Mouse (Mus musculus) midbrain, embryonic 14.5 days (tissue): Measurements from ENCODE around the gene Srpk3. TPM values are rescaled to one million over a fixed set of nuclear protein-coding genes. Genes with fewer than 3 reads are reported as not detected.
"Not testable (repeated sequence)": the region's sequence is repeated elsewhere in the genome, so short reads cannot be mapped to it uniquely, and the experiment has no call there.

Source experiments
- ATAC-seq: fragments of 200-750 bp; cut with Nextera tagmentation; 2 replicates; pipeline ENCODE4 v1.8.0; 2017; ENCODE audit warnings: moderate number of reproducible peaks, moderate library complexity; ENCODE audit not compliant: low FRiP score, low TSS enrichment
- DNase-seq: peaks from one replicate; pipeline ENCODE4 v3.0.0-alpha.2; 2015
- H3K27ac ChIP-seq: fragments of 300-500 bp; sonication (generic); replicated peaks from 2 replicates; pipeline ENCODE4 v1.5.1; 2014; ENCODE audit warnings: mild to moderate bottlenecking, low read depth, low read length, moderate library complexity
- H3K27me3 ChIP-seq: fragments of 300-500 bp; sonication (generic); 2 replicates; pipeline ENCODE4 v1.6.1; 2014; ENCODE audit warnings: low read length, control low read depth, mixed read lengths; ENCODE audit not compliant: control insufficient read depth, insufficient read depth
- H3K36me3 ChIP-seq: fragments of 300-500 bp; sonication (generic); 2 replicates; pipeline ENCODE4 v1.6.1; 2014; ENCODE audit warnings: low read length, control low read depth; ENCODE audit not compliant: control insufficient read depth, insufficient read depth
- H3K4me1 ChIP-seq: fragments of 300-500 bp; sonication (generic); 2 replicates; pipeline ENCODE4 v1.6.1; 2014; ENCODE audit warnings: mild to moderate bottlenecking, antibody characterized with exemption, low read length, control low read depth; ENCODE audit not compliant: control insufficient read depth, insufficient read depth
- H3K4me2 ChIP-seq: fragments of 300-500 bp; sonication (generic); 2 replicates; pipeline ENCODE4 v1.6.1; 2014; ENCODE audit warnings: mild to moderate bottlenecking, low read length, moderate library complexity
- H3K4me3 ChIP-seq: fragments of 300-500 bp; sonication (generic); replicated peaks from 2 replicates; pipeline ENCODE4 v1.5.1; 2014; ENCODE audit warnings: low read depth, low read length
- H3K9ac ChIP-seq: fragments of 300-500 bp; sonication (generic); replicated peaks from 2 replicates; pipeline ENCODE4 v1.6.1; 2014; ENCODE audit warnings: mild to moderate bottlenecking, low read length, moderate library complexity
- H3K9me3 ChIP-seq: fragments of 300-500 bp; sonication (generic); 2 replicates; pipeline ENCODE4 v1.6.1; 2016; ENCODE audit warnings: low read length, control low read depth, mixed read lengths; ENCODE audit not compliant: control insufficient read depth
- WGBS: fragments of 180-500 bp; shearing (Covaris S2); extraction: QIAGEN DNeasy Blood & Tissue Kit; methylation state at CpG from one replicate; pipeline ENCODE4 v1.1.7; 2014; 5-methylcytosine and 5-hydroxymethylcytosine counted together
- polyA plus RNA-seq: library from polyadenylated mRNA; unstranded; fragments of >200 nt; fragmentation: Nextera tagmentation; extraction: Ambion mirVana; gene quantifications from 2 replicates; pipeline ENCODE4 v1.2.1, GENCODE M21; 2014

Srpk3 gene
- polyA plus RNA-seq: 1.5 and 2.5 TPM in 2 replicates

DNA sequence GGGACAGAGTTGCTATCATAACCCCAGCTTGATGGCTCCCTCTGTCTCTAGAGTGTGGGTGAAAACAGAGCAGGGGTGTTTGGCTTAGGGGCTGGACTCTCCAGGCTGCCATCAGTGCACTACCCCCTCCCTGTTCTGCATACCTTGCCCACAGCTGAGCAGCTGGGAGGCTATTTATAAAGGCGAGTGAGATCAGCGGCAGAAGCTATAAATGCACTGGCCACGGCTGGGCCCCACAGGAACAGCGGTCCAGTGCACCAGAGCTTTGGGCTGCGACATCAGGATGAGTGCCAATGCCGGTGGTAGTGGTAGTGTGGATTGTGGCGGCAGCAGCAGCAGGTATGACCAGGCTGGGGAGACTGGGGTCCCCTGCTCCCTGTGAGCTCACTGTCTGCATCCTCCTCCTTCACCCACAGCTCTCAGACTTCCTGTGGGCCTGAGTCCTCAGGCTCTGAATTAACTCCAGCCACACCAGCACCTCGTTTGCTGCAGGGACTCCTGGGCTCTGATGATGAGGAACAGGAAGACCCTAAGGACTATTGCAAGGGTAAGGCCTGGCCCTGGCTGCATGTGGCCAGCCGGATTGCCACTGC lies at the start of gene Srpk3:
Gene Srpk3 (plus strand): TSS at position 238 of the 593 bp plus-strand sequence.
- ATAC-seq: 0 out of 2 replicates have a peak, but pooled peaks have one; percentile 8
- no peak for DNase-seq
- Histone ChIP-seq H3K36me3 (peaks cover 14% of the 10 kb centered on the region), H3K4me2 (no peak within 1 kb of the TSS), H3K9me3 (no peaks in the 10 kb centered on the region), H3K4me1 (no peaks in the 10 kb centered on the region), H3K4me3 (no peak within 1 kb of the TSS), H3K9ac (no peak within 1 kb of the TSS), H3K27me3 (no peaks in the 10 kb centered on the region), H3K27ac (no peak within 1 kb of the TSS)
- WGBS: 64% methylated on average over 9 of the region's 9 CpGs

DNA sequence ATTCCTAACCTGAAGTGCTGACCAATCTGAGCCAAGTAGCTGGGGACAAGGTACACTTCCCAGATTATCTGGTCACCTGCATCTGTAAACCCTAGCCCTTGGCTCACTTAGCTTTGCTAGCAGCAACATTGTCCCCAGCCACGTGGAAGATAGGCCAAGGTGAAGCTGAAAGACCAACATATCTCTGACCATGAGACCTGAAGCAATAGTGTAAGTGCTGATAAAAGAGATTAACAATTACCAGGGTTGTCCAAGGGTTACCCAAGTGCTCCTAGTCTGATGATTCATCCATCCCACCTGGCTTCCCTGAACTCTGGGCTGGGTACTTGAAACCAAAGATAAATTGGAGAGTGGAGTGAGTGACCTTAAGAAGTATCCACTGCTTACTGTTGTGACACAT lies 43.3 kb upstream of the Srpk3 start:
- Histone ChIP-seq H3K27me3 (no peaks in the 10 kb centered on the region), H3K9ac (no peak overlapping the region), H3K9me3 (no peaks in the 10 kb centered on the region), H3K27ac (no peak overlapping the region), H3K4me2 (no peak overlapping the region), H3K4me3 (no peak overlapping the region), H3K4me1 (no peaks in the 10 kb centered on the region), H3K36me3 (peaks cover 12% of the 10 kb centered on the region; the same call in 1 of the 2 replicates)
- 54% methylated on average over 1 of the region's 1 CpGs for WGBS
- no peak for DNase-seq
- ATAC-seq: no peak

DNA sequence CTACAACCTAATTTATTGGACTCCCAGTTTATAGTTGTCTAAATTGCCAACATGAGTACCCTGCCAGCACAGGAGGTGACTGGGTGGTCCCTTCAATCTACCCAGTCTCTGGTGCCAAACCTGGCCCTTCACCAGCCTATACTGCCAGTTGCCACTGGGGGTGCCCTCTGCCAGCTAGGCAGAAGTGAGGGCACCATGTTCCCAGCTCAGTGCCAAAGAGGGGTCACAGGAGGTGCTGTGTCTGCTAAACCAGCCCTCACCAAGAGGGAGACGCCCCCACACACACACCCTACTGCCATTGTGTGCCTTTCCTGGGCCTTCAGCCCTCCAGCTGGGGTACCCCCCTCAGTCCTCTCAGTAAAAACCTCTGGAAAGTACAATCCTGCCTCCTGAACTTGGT lies 36.0 kb upstream of the Srpk3 start:
- Histone ChIP-seq H3K9me3 (no peaks in the 10 kb centered on the region), H3K27ac (no peak overlapping the region), H3K36me3 (no peaks in the 10 kb centered on the region), H3K27me3 (no peaks in the 10 kb centered on the region), H3K4me2 (no peak overlapping the region), H3K4me1 (no peaks in the 10 kb centered on the region), H3K9ac (no peak overlapping the region), H3K4me3 (no peak overlapping the region)
- no peak for DNase-seq
- ATAC-seq: no peak
- WGBS: 56% methylated on average over 1 of the region's 1 CpGs

DNA sequence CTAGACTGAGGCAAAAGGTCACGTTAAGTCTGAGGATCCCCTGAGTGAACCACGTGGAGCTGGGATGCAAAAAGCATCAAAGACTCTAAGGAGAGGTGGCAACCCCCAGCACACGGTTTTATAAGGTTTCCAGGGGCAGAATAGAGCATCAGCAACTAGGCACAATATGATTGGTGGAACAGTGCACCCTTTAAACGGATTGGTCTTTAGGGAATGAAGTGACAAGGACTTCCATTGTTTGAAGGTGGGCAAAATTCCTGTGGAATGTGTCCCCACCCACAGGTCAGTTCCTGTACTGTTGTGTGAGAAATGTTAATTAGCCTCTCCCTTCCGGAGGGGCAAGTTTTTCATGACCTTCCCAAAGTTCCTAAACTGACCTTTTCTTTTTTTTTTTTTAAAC lies 35.1 kb upstream of the Srpk3 start:
- Histone ChIP-seq H3K4me2 (no peak overlapping the region), H3K4me3 (no peak overlapping the region), H3K36me3 (no peaks in the 10 kb centered on the region), H3K27ac (no peak overlapping the region), H3K27me3 (no peaks in the 10 kb centered on the region), H3K9me3 (no peaks in the 10 kb centered on the region), H3K4me1 (no peaks in the 10 kb centered on the region), H3K9ac (no peak overlapping the region)
- no peak for DNase-seq
- WGBS: 63% methylated on average over 5 of the region's 5 CpGs
- no peak for ATAC-seq

DNA sequence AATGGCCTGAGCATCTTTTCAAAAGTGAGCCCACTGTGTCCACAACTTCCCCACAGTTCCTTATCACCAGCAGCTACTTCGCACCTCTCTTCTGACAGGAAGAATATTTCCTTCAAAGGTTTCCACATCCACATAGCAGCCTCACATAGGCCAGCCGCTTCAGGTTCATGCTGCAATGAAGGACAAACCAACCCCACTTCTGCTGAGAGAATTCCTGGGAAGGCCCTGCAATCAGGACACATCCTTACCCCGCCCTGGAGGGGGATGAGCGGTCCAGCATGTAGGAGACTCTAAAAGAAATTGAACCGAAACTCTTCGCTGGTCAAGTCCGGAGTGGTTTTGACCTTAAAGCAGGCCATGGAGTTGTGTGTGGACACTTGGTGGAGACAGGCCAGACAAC lies 34.4 kb upstream of the Srpk3 start:
- not testable (repeated sequence) for H3K36me3 ChIP-seq, H3K27me3 ChIP-seq, H3K4me1 ChIP-seq, H3K9me3 ChIP-seq, H3K4me3 ChIP-seq, H3K4me2 ChIP-seq, DNase-seq, H3K27ac ChIP-seq, ATAC-seq, H3K9ac ChIP-seq
- WGBS: 89% methylated on average over 7 of the region's 7 CpGs

DNA sequence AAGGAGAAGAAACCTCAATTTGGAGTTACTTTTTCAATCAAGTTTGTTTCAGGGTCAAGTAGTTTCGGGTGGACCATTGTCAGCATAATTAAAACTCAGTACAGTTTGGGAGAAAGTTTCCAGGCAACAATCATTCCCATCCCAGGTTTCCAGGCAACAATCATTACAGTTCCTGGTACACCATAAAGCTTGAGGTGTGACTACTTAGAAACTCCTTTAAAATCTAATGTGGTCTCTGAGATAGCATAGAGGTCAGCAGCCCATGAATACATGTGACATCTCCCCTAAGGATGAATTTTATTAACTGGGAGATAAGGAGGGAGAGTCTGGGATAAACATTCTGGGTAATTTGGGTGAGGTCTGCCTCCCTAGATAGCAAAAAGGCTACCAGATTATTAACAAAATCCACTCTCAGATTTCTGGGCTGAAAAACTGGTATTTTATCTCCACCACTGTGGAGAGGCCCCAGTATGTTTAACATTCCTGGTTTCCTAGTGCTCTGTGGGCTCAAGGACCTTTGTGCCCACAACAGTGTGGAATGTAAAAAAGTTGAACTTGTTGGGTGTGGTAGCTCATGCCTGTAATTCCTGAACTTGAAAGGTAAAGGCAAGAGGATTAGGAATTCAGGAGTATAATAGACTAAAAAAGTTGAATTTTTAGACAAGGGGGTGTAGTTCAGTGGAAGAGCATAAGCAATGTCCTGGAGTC lies 29.3 kb upstream of the Srpk3 start:
- H3K4me2 ChIP-seq: no peak overlapping the region

DNA sequence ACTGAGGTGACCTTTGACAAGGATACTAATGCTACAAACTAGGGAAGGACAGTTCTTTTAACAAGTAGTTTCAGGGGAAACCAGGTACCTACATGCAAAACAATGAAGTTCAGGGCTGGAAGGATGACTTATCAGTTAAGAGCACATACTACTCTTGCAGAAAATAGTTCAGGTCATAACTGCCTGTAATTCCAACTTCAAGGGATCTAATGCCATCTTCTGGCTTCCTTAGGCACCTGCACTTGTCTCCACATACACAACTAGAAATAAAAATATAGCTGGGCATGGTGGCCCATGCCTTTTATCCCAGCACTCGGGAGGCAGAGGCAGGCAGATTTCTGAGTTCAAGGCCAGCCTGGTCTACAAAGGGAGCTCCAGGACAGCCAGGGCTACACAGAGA lies 25.2 kb upstream of the Srpk3 start:
- no peaks in the 10 kb centered on the region for H3K27me3 ChIP-seq

More for the DNA sequence above, 29.3 kb upstream of the Srpk3 start:
- Histone ChIP-seq H3K9me3 (no peaks in the 10 kb centered on the region), H3K4me3 (no peak overlapping the region), H3K9ac (no peak overlapping the region), H3K36me3 (no peaks in the 10 kb centered on the region), H3K4me1 (no peaks in the 10 kb centered on the region), H3K27ac (no peak overlapping the region), H3K27me3 (no peaks in the 10 kb centered on the region)
- no peak for ATAC-seq
- DNase-seq: no peak
- 84% methylated on average over 1 of the region's 1 CpGs for WGBS

DNA sequence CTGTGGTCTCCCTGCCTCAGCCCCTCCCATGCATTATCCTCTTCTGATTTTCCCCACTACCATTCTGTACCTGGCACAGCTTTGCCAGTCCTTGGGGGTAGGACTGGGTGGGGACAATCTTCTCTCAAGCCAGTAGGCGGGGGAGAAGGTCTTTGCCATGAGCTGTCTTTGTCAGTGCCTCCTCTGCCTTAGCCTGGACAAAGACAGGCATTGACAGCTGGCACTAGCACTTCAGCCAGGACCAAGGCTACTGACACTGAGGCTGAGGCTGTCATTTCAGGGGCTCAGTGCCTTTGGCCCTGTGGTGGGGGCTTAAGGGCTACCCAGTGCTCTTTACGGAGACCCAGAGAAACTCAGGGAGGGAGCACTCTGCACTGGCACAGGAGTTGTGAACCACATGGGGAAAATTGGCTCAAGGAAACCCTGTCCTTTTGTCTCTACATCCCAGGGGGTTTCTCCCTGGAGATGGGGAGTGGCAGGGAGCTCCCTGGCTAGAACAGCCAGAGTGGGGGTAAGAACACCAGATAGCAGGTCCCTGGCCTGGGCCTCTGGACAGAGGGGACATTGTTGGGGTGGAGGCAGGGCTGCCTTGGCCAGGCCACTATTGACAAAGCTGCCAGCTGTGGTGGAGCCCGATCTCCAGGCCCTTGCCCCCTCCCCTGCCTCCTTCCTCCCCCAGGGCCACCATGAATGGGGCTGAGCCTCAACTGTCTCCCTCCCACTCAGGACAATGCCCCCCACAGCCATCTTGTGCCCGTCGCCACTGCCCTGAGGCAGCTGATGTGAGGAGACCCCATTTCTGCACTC lies 17.7 kb upstream of the Srpk3 start, which contains the start of gene Plxnb3:
Gene Plxnb3 (plus strand): TSS at position 757 of the 807 bp plus-strand sequence.
- ATAC-seq: no peak
- Histone ChIP-seq H3K4me2 (no peak within 1 kb of the TSS), H3K36me3 (no peaks in the 10 kb centered on the region), H3K4me3 (no peak within 1 kb of the TSS), H3K27ac (no peak within 1 kb of the TSS), H3K9me3 (no peaks in the 10 kb centered on the region), H3K27me3 (no peaks in the 10 kb centered on the region), H3K4me1 (no peaks in the 10 kb centered on the region), H3K9ac (no peak within 1 kb of the TSS)
- DNase-seq: no peak
- 58% methylated on average over 5 of the region's 5 CpGs for WGBS

More for the DNA sequence above, 25.2 kb upstream of the Srpk3 start:
- Histone ChIP-seq H3K27ac (no peak overlapping the region), H3K9ac (no peak overlapping the region), H3K9me3 (no peaks in the 10 kb centered on the region), H3K4me1 (no peaks in the 10 kb centered on the region), H3K36me3 (no peaks in the 10 kb centered on the region), H3K4me2 (no peak overlapping the region), H3K4me3 (no peak overlapping the region)
- ATAC-seq (no peak), DNase-seq (no peak)
- WGBS: 96% methylated on average over 1 of the region's 1 CpGs
